Mouse (Mus musculus): ENCODE measurements around the gene Tff1. TPM values are rescaled to one million over a fixed set of nuclear protein-coding genes. Genes with fewer than 3 reads are reported as not detected.

Gene Tff1
- polyA plus RNA-seq (2015; fragmentation: Nextera tagmentation; extraction: Ambion mirVana), result not detected in 2 replicates

GRCm38 (mm10) chr17:31165127-31165526 lies at the start of gene Tff1:
Gene Tff1 (minus strand): TSS chr17:31165277.
- no peaks in the 10 kb centered on the region for H3K27me3 ChIP-seq
- H3K4me3 ChIP-seq, result no peak within 1 kb of the TSS
- H3K9ac ChIP-seq, result no peak within 1 kb of the TSS
- no peak within 1 kb of the TSS for H3K4me2 ChIP-seq
- H3K4me1 ChIP-seq, result no peaks in the 10 kb centered on the region
- no peaks in the 10 kb centered on the region for H3K9me3 ChIP-seq
- H3K36me3 ChIP-seq, result no peaks in the 10 kb centered on the region
- 82% methylated on average over 6 of the region's 6 CpGs for WGBS
- no peak for ATAC-seq (ENCODE audit: insufficient number of reproducible peaks, insufficient read depth, low FRiP score, low TSS enrichment, low read depth)
- no peak within 1 kb of the TSS for H3K27ac ChIP-seq

- no peak for ATAC-seq (ENCODE audit: insufficient number of reproducible peaks, insufficient read depth, low FRiP score, low TSS enrichment, low read depth)
- Histone ChIP-seq H3K4me3 (no peak overlapping the region), H3K4me1 (no peaks in the 10 kb centered on the region), H3K4me2 (no peak overlapping the region), H3K27ac (no peak overlapping the region), H3K9ac (no peak overlapping the region), H3K27me3 (no peaks in the 10 kb centered on the region), H3K9me3 (no peaks in the 10 kb centered on the region), H3K36me3 (no peaks in the 10 kb centered on the region)
- WGBS, result 88% methylated on average over 6 of the region's 6 CpGs
Observed at GRCm38 (mm10) chr17:31211881-31212280, 46.8 kb upstream of the Tff1 start.

- H3K27me3 ChIP-seq, result no peaks in the 10 kb centered on the region
- H3K9ac ChIP-seq, result no peak overlapping the region
- H3K4me3 ChIP-seq, result no peak overlapping the region
- no peak overlapping the region for H3K4me2 ChIP-seq
- H3K4me1 ChIP-seq, result no peaks in the 10 kb centered on the region
- no peak for ATAC-seq (ENCODE audit: insufficient number of reproducible peaks, insufficient read depth, low FRiP score, low TSS enrichment, low read depth)
- H3K36me3 ChIP-seq, result no peaks in the 10 kb centered on the region
- H3K27ac ChIP-seq, result no peak overlapping the region
- WGBS, result 89% methylated on average over 7 of the region's 7 CpGs
- no peaks in the 10 kb centered on the region for H3K9me3 ChIP-seq
Observed at GRCm38 (mm10) chr17:31210299-31210698, 45.2 kb upstream of the Tff1 start.

- 91% methylated on average over 11 of the region's 11 CpGs for WGBS
- H3K4me3 ChIP-seq, result no peak overlapping the region
- H3K27me3 ChIP-seq, result no peaks in the 10 kb centered on the region
- ATAC-seq (ENCODE audit: insufficient number of reproducible peaks, insufficient read depth, low FRiP score, low TSS enrichment, low read depth), result no peak
- H3K9me3 ChIP-seq, result no peaks in the 10 kb centered on the region
- no peak overlapping the region for H3K4me2 ChIP-seq
- no peaks in the 10 kb centered on the region for H3K36me3 ChIP-seq
- H3K4me1 ChIP-seq, result no peaks in the 10 kb centered on the region
- no peak overlapping the region for H3K27ac ChIP-seq
- H3K9ac ChIP-seq, result no peak overlapping the region
Observed at GRCm38 (mm10) chr17:31209376-31209930, 44.4 kb upstream of the Tff1 start.

- ATAC-seq (ENCODE audit: insufficient number of reproducible peaks, insufficient read depth, low FRiP score, low TSS enrichment, low read depth), result no peak
- WGBS, result 86% methylated on average over 8 of the region's 8 CpGs
- no peak overlapping the region for H3K9ac ChIP-seq
Observed at GRCm38 (mm10) chr17:31208654-31209053, 43.6 kb upstream of the Tff1 start.

GRCm38 (mm10) chr17:31207771-31208334 lies 42.8 kb upstream of the Tff1 start, which contains the start of gene Ubash3a:
Gene Ubash3a (plus strand): TSS chr17:31207873.
- H3K9me3 ChIP-seq, result no peaks in the 10 kb centered on the region
- no peaks in the 10 kb centered on the region for H3K27me3 ChIP-seq
- H3K9ac ChIP-seq, result no peak within 1 kb of the TSS
- H3K27ac ChIP-seq, result no peak within 1 kb of the TSS
- H3K4me1 ChIP-seq, result no peaks in the 10 kb centered on the region
- 81% methylated on average over 12 of the region's 12 CpGs for WGBS
- H3K4me3 ChIP-seq, result no peak within 1 kb of the TSS
- ATAC-seq (ENCODE audit: insufficient number of reproducible peaks, insufficient read depth, low FRiP score, low TSS enrichment, low read depth), result no peak
- no peaks in the 10 kb centered on the region for H3K36me3 ChIP-seq
- no peak within 1 kb of the TSS for H3K4me2 ChIP-seq

More at GRCm38 (mm10) chr17:31208654-31209053, 43.6 kb upstream of the Tff1 start:
- no peak overlapping the region for H3K27ac ChIP-seq
- H3K27me3 ChIP-seq, result no peaks in the 10 kb centered on the region
- H3K36me3 ChIP-seq, result no peaks in the 10 kb centered on the region
- H3K4me1 ChIP-seq, result no peaks in the 10 kb centered on the region
- H3K4me2 ChIP-seq, result no peak overlapping the region
- no peak overlapping the region for H3K4me3 ChIP-seq
- H3K9me3 ChIP-seq, result no peaks in the 10 kb centered on the region

- no peak within 1 kb of the TSS for H3K9ac ChIP-seq
- no peak within 1 kb of the TSS for H3K4me2 ChIP-seq
- ATAC-seq (ENCODE audit: insufficient number of reproducible peaks, insufficient read depth, low FRiP score, low TSS enrichment, low read depth), result no peak
- WGBS, result 77% methylated on average over 11 of the region's 11 CpGs
- H3K27ac ChIP-seq, result no peak within 1 kb of the TSS
- no peaks in the 10 kb centered on the region for H3K4me1 ChIP-seq
- no peaks in the 10 kb centered on the region for H3K36me3 ChIP-seq
- H3K9me3 ChIP-seq, result no peaks in the 10 kb centered on the region
- H3K4me3 ChIP-seq, result no peak within 1 kb of the TSS
- no peaks in the 10 kb centered on the region for H3K27me3 ChIP-seq
Observed at GRCm38 (mm10) chr17:31198877-31199276, 33.8 kb upstream of the Tff1 start, which contains the start of gene Tmprss3. Gene Tmprss3 (minus strand): TSS chr17:31198977.

GRCm38 (mm10) chr17:31196283-31196682 lies 31.2 kb upstream of the Tff1 start:
- no peak overlapping the region for H3K27ac ChIP-seq
- H3K9ac ChIP-seq, result no peak overlapping the region
- H3K27me3 ChIP-seq, result no peaks in the 10 kb centered on the region
- no peak for ATAC-seq (ENCODE audit: insufficient number of reproducible peaks, insufficient read depth, low FRiP score, low TSS enrichment, low read depth)
- WGBS, result 79% methylated on average over 7 of the region's 7 CpGs
- no peak overlapping the region for H3K4me2 ChIP-seq
- H3K36me3 ChIP-seq, result no peaks in the 10 kb centered on the region
- no peak overlapping the region for H3K4me3 ChIP-seq
- peaks cover 4% of the 10 kb centered on the region; the same call in 1 of the 2 replicates for H3K4me1 ChIP-seq
- H3K9me3 ChIP-seq, result no peaks in the 10 kb centered on the region

- Histone ChIP-seq H3K27ac (no peak overlapping the region), H3K9ac (no peak overlapping the region), H3K4me3 (no peak overlapping the region), H3K4me2 (no peak overlapping the region), H3K36me3 (no peaks in the 10 kb centered on the region), H3K9me3 (no peaks in the 10 kb centered on the region), H3K4me1 (peaks cover 4% of the 10 kb centered on the region; the same call in 1 of the 2 replicates), H3K27me3 (no peaks in the 10 kb centered on the region)
- WGBS, result 88% methylated on average over 6 of the region's 6 CpGs
- ATAC-seq (ENCODE audit: insufficient number of reproducible peaks, insufficient read depth, low FRiP score, low TSS enrichment, low read depth), result no peak
Observed at GRCm38 (mm10) chr17:31195207-31195606, 30.1 kb upstream of the Tff1 start.

GRCm38 (mm10) chr17:31193360-31193759 lies 28.3 kb upstream of the Tff1 start:
- Histone ChIP-seq H3K27me3 (no peaks in the 10 kb centered on the region), H3K9me3 (no peaks in the 10 kb centered on the region), H3K27ac (no peak overlapping the region), H3K9ac (no peak overlapping the region), H3K4me2 (no peak overlapping the region), H3K4me3 (no peak overlapping the region), H3K4me1 (peaks cover 4% of the 10 kb centered on the region; the same call in 1 of the 2 replicates), H3K36me3 (no peaks in the 10 kb centered on the region)
- no peak for ATAC-seq (ENCODE audit: insufficient number of reproducible peaks, insufficient read depth, low FRiP score, low TSS enrichment, low read depth)
- 87% methylated on average over 9 of the region's 9 CpGs for WGBS

GRCm38 (mm10) chr17:31192663-31193062 lies 27.6 kb upstream of the Tff1 start:
- 32% methylated on average over 2 of the region's 2 CpGs for WGBS
- Histone ChIP-seq H3K27me3 (no peaks in the 10 kb centered on the region), H3K4me2 (no peak overlapping the region), H3K9me3 (no peaks in the 10 kb centered on the region), H3K27ac (no peak overlapping the region), H3K36me3 (no peaks in the 10 kb centered on the region), H3K9ac (no peak overlapping the region), H3K4me3 (no peak overlapping the region), H3K4me1 (peaks cover 4% of the 10 kb centered on the region; the same call in 1 of the 2 replicates)
- no peak for ATAC-seq (ENCODE audit: insufficient number of reproducible peaks, insufficient read depth, low FRiP score, low TSS enrichment, low read depth)

- no peak overlapping the region for H3K27ac ChIP-seq
- H3K4me1 ChIP-seq, result peaks cover 4% of the 10 kb centered on the region; the same call in 1 of the 2 replicates
- no peaks in the 10 kb centered on the region for H3K36me3 ChIP-seq
- no peak for ATAC-seq (ENCODE audit: insufficient number of reproducible peaks, insufficient read depth, low FRiP score, low TSS enrichment, low read depth)
- WGBS, result 79% methylated on average over 8 of the region's 8 CpGs
- no peaks in the 10 kb centered on the region for H3K9me3 ChIP-seq
- H3K9ac ChIP-seq, result no peak overlapping the region
- H3K4me3 ChIP-seq, result no peak overlapping the region
- no peaks in the 10 kb centered on the region for H3K27me3 ChIP-seq
- H3K4me2 ChIP-seq, result no peak overlapping the region
Observed at GRCm38 (mm10) chr17:31191825-31192224, 26.7 kb upstream of the Tff1 start.
